Mouse (Mus musculus): ENCODE measurements at regions not wholly inside any gene's neighbourhood (a gene's known extent, or its start where the extent isn't known, plus 50 kb on each side); places are given as distances from the start of the nearest gene placed in this dataset.

GRCm38 (mm10) chr15:59203097-59203849 lies 314.2 kb downstream of the Gm49356 start:
- H3K4me3 ChIP-seq (ENCODE audit: low read depth, low read length): no peak overlapping the region
- 77% methylated on average over 17 of the region's 17 CpGs for WGBS
- no peak overlapping the region for H3K27ac ChIP-seq (ENCODE audit: low read depth, low read length)
- ATAC-seq (ENCODE audit: low FRiP score): no peak
- no peaks in the 10 kb centered on the region for H3K27me3 ChIP-seq (ENCODE audit: control insufficient read depth, insufficient read depth, low read length)
- H3K9me3 ChIP-seq (ENCODE audit: control insufficient read depth, low read length): no peaks in the 10 kb centered on the region
- no peak overlapping the region for H3K9ac ChIP-seq (ENCODE audit: low read length)
- DNase-seq (ENCODE audit: low spot score, missing footprints): no peak
- H3K4me2 ChIP-seq: no peak overlapping the region
- H3K36me3 ChIP-seq (ENCODE audit: control insufficient read depth, insufficient read depth, low read length): no peaks in the 10 kb centered on the region
- peaks cover 3% of the 10 kb centered on the region for H3K4me1 ChIP-seq (ENCODE audit: control insufficient read depth, insufficient read depth, low read length)

DNA sequence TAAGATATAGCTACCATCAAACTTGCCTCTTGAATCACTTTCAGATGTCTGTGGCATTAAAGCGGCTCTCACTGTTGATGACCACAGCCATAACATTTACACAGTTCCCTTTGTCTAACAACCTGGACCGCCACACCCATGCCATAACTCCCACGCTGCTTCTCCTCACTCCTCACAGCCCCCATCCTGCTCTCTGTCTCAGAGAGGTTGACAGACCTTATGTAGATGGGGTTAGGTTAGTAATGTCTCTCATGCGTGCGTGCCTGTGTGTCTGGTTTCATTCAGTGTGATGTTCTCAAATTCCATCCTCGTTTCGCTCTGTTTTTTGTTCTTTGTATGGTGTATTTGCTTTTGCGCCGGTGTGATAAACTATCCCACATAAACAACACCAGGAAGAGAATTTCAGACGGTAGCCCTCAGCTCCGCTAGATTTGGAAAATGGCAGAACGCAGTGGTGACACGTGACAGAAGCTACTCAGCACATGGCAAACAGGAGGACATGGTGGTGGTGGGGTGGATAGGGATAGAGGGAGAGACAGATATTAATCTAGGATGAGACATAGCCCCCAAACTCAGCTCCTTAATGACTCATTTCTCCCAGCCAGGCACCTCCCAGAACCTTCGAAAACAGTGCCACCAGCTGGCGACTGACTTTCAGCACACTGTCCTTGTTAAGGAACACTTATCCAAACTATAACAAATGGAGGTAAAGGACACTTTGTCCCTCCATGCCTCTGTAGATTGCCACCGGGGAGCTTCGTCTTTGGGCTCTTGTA lies 314.9 kb downstream of the Gm49356 start:
- ATAC-seq (ENCODE audit: low FRiP score) (no peak), DNase-seq (ENCODE audit: low spot score, missing footprints) (no peak)
- H3K4me1 ChIP-seq (ENCODE audit: control insufficient read depth, insufficient read depth, low read length): no peaks in the 10 kb centered on the region
- no peak overlapping the region for H3K4me2 ChIP-seq
- 76% methylated on average over 17 of the region's 17 CpGs for WGBS
- H3K36me3 ChIP-seq (ENCODE audit: control insufficient read depth, insufficient read depth, low read length): no peaks in the 10 kb centered on the region
- H3K27me3 ChIP-seq (ENCODE audit: control insufficient read depth, insufficient read depth, low read length): no peaks in the 10 kb centered on the region
- H3K4me3 ChIP-seq (ENCODE audit: low read depth, low read length): no peak overlapping the region
- H3K27ac ChIP-seq (ENCODE audit: low read depth, low read length): no peak overlapping the region
- no peaks in the 10 kb centered on the region for H3K9me3 ChIP-seq (ENCODE audit: control insufficient read depth, low read length)
- H3K9ac ChIP-seq (ENCODE audit: low read length): no peak overlapping the region

GRCm38 (mm10) chr15:59205091-59205490 lies 316.0 kb downstream of the Gm49356 start:
- WGBS: 85% methylated on average over 3 of the region's 3 CpGs
- no peak for DNase-seq (ENCODE audit: low spot score, missing footprints)
- no peaks in the 10 kb centered on the region for H3K27me3 ChIP-seq (ENCODE audit: control insufficient read depth, insufficient read depth, low read length)
- no peak overlapping the region for H3K4me3 ChIP-seq (ENCODE audit: low read depth, low read length)
- no peak overlapping the region for H3K4me2 ChIP-seq
- ATAC-seq (ENCODE audit: low FRiP score): no peak
- H3K9ac ChIP-seq (ENCODE audit: low read length): no peak overlapping the region
- no peaks in the 10 kb centered on the region for H3K36me3 ChIP-seq (ENCODE audit: control insufficient read depth, insufficient read depth, low read length)
- no peaks in the 10 kb centered on the region for H3K4me1 ChIP-seq (ENCODE audit: control insufficient read depth, insufficient read depth, low read length)
- no peaks in the 10 kb centered on the region for H3K9me3 ChIP-seq (ENCODE audit: control insufficient read depth, low read length)
- H3K27ac ChIP-seq (ENCODE audit: low read depth, low read length): no peak overlapping the region

GRCm38 (mm10) chr15:59205544-59205943 lies 316.4 kb downstream of the Gm49356 start:
- DNase-seq (ENCODE audit: low spot score, missing footprints) (no peak), ATAC-seq (ENCODE audit: low FRiP score) (no peak)
- H3K9me3 ChIP-seq (ENCODE audit: control insufficient read depth, low read length): no peaks in the 10 kb centered on the region
- no peak overlapping the region for H3K4me2 ChIP-seq
- no peak overlapping the region for H3K4me3 ChIP-seq (ENCODE audit: low read depth, low read length)
- no peaks in the 10 kb centered on the region for H3K4me1 ChIP-seq (ENCODE audit: control insufficient read depth, insufficient read depth, low read length)
- H3K27ac ChIP-seq (ENCODE audit: low read depth, low read length): no peak overlapping the region
- no peaks in the 10 kb centered on the region for H3K27me3 ChIP-seq (ENCODE audit: control insufficient read depth, insufficient read depth, low read length)
- no peaks in the 10 kb centered on the region for H3K36me3 ChIP-seq (ENCODE audit: control insufficient read depth, insufficient read depth, low read length)
- H3K9ac ChIP-seq (ENCODE audit: low read length): no peak overlapping the region
- 87% methylated on average over 7 of the region's 7 CpGs for WGBS

- no peaks in the 10 kb centered on the region for H3K27me3 ChIP-seq (ENCODE audit: control insufficient read depth, insufficient read depth, low read length)
- no peaks in the 10 kb centered on the region for H3K36me3 ChIP-seq (ENCODE audit: control insufficient read depth, insufficient read depth, low read length)
- ATAC-seq (ENCODE audit: low FRiP score) (no peak), DNase-seq (ENCODE audit: low spot score, missing footprints) (no peak)
- H3K27ac ChIP-seq (ENCODE audit: low read depth, low read length): no peak overlapping the region
- no peaks in the 10 kb centered on the region for H3K9me3 ChIP-seq (ENCODE audit: control insufficient read depth, low read length)
- H3K4me2 ChIP-seq: no peak overlapping the region
- no peak overlapping the region for H3K9ac ChIP-seq (ENCODE audit: low read length)
- H3K4me3 ChIP-seq (ENCODE audit: low read depth, low read length): no peak overlapping the region
- 74% methylated on average over 7 of the region's 7 CpGs for WGBS
- H3K4me1 ChIP-seq (ENCODE audit: control insufficient read depth, insufficient read depth, low read length): no peaks in the 10 kb centered on the region
Measured at GRCm38 (mm10) chr15:59206636-59207035, 317.5 kb downstream of the Gm49356 start.

GRCm38 (mm10) chr15:59207976-59208375 lies 318.9 kb downstream of the Gm49356 start:
- Histone ChIP-seq H3K9me3 (ENCODE audit: control insufficient read depth, low read length) (no peaks in the 10 kb centered on the region), H3K9ac (ENCODE audit: low read length) (no peak overlapping the region), H3K4me1 (ENCODE audit: control insufficient read depth, insufficient read depth, low read length) (no peaks in the 10 kb centered on the region), H3K27me3 (ENCODE audit: control insufficient read depth, insufficient read depth, low read length) (no peaks in the 10 kb centered on the region), H3K4me2 (no peak overlapping the region), H3K4me3 (ENCODE audit: low read depth, low read length) (no peak overlapping the region), H3K36me3 (ENCODE audit: control insufficient read depth, insufficient read depth, low read length) (no peaks in the 10 kb centered on the region), H3K27ac (ENCODE audit: low read depth, low read length) (no peak overlapping the region)
- no peak for ATAC-seq (ENCODE audit: low FRiP score)
- 78% methylated on average over 4 of the region's 4 CpGs for WGBS
- DNase-seq (ENCODE audit: low spot score, missing footprints): no peak

DNA sequence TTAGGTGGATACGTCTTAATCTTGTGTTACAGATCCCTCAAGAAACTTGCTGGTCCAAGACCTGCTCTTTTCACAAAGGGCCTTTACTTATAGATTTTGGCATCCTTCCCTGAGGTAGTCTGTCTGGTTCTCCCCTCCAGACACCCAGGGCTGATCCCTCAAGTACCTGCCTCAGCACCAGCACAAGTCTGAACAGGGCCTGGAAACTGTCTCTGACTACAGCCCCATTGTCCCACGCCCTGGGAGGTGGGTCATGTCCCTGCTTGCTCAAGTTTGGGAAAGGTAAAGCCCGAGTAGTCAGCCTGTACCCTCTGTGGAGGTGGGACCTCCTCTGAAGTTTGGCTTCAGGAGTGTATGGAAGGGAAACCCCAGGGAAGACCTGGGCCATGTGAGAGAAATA lies 323.3 kb downstream of the Gm49356 start:
- no peak overlapping the region for H3K4me2 ChIP-seq
- no peaks in the 10 kb centered on the region for H3K9me3 ChIP-seq (ENCODE audit: control insufficient read depth, low read length)
- H3K27me3 ChIP-seq (ENCODE audit: control insufficient read depth, insufficient read depth, low read length): no peaks in the 10 kb centered on the region
- H3K4me3 ChIP-seq (ENCODE audit: low read depth, low read length): no peak overlapping the region
- no peaks in the 10 kb centered on the region for H3K4me1 ChIP-seq (ENCODE audit: control insufficient read depth, insufficient read depth, low read length)
- no peak overlapping the region for H3K27ac ChIP-seq (ENCODE audit: low read depth, low read length)
- ATAC-seq (ENCODE audit: low FRiP score) (no peak), DNase-seq (ENCODE audit: low spot score, missing footprints) (no peak)
- H3K36me3 ChIP-seq (ENCODE audit: control insufficient read depth, insufficient read depth, low read length): no peaks in the 10 kb centered on the region
- WGBS: 70% methylated on average over 3 of the region's 3 CpGs
- no peak overlapping the region for H3K9ac ChIP-seq (ENCODE audit: low read length)

GRCm38 (mm10) chr15:59214096-59214495 lies 325.0 kb downstream of the Gm49356 start:
- H3K4me2 ChIP-seq: no peak overlapping the region
- H3K27ac ChIP-seq (ENCODE audit: low read depth, low read length): no peak overlapping the region
- no peaks in the 10 kb centered on the region for H3K9me3 ChIP-seq (ENCODE audit: control insufficient read depth, low read length)
- no peak overlapping the region for H3K4me3 ChIP-seq (ENCODE audit: low read depth, low read length)
- ATAC-seq (ENCODE audit: low FRiP score): no peak
- H3K4me1 ChIP-seq (ENCODE audit: control insufficient read depth, insufficient read depth, low read length): no peaks in the 10 kb centered on the region
- no peak for DNase-seq (ENCODE audit: low spot score, missing footprints)
- WGBS: 92% methylated on average over 4 of the region's 4 CpGs
- no peaks in the 10 kb centered on the region for H3K27me3 ChIP-seq (ENCODE audit: control insufficient read depth, insufficient read depth, low read length)
- H3K9ac ChIP-seq (ENCODE audit: low read length): no peak overlapping the region
- H3K36me3 ChIP-seq (ENCODE audit: control insufficient read depth, insufficient read depth, low read length): no peaks in the 10 kb centered on the region

GRCm38 (mm10) chr15:59215239-59215638 lies 326.1 kb downstream of the Gm49356 start:
- no peak for ATAC-seq (ENCODE audit: low FRiP score)
- no peaks in the 10 kb centered on the region for H3K27me3 ChIP-seq (ENCODE audit: control insufficient read depth, insufficient read depth, low read length)
- no peaks in the 10 kb centered on the region for H3K9me3 ChIP-seq (ENCODE audit: control insufficient read depth, low read length)
- no peak overlapping the region for H3K4me2 ChIP-seq
- H3K27ac ChIP-seq (ENCODE audit: low read depth, low read length): no peak overlapping the region
- H3K9ac ChIP-seq (ENCODE audit: low read length): no peak overlapping the region
- WGBS: 82% methylated on average over 4 of the region's 4 CpGs
- no peaks in the 10 kb centered on the region for H3K36me3 ChIP-seq (ENCODE audit: control insufficient read depth, insufficient read depth, low read length)
- no peaks in the 10 kb centered on the region for H3K4me1 ChIP-seq (ENCODE audit: control insufficient read depth, insufficient read depth, low read length)
- no peak for DNase-seq (ENCODE audit: low spot score, missing footprints)
- H3K4me3 ChIP-seq (ENCODE audit: low read depth, low read length): no peak overlapping the region

Measured in midbrain, embryonic 11.5 days (tissue).